Mouse (Mus musculus) activated CD4-positive, CD25-positive, alpha-beta regulatory T cell, adult 4 months (primary cell): Measurements from ENCODE around the gene Pdgfc. TPM values are rescaled to one million over a fixed set of nuclear protein-coding genes. Genes with fewer than 3 reads are reported as not detected.

Experiments
- ATAC-seq: one replicate; pipeline ENCODE4 v1.8.0; 2017
- polyA plus RNA-seq, 2 experiments: library from polyadenylated mRNA; unstranded; fragments of 100-300 nt; shearing (Covaris generic); gene quantifications; one replicate each; pipeline ENCODE4 v1.2.1; 2017

The Pdgfc gene
- not detected for polyA plus RNA-seq

DNA sequence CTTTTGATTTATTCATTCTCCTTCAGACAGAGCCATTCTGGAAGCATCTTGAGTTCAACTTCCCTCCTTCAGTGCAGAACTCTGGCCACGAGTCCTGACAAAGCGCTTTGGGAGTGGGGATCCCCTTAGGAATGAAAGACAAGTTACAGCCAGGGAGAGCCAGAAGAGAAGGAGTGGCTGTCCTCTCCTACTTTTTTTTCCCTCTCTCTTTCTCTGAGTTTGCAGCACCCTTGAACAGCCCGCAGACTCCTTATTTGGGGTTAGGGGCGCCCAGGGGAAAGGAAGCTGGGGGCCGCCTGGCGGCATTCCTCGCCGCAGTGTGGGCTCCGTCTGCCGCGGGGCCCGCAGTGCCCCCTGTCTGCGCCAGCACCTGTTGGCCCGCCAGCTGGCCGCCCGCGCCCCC is at the start of gene Pdgfc:
Gene Pdgfc, plus strand, starts transcription at position 266 of the 403 bp plus-strand sequence.
- no peak for ATAC-seq

DNA sequence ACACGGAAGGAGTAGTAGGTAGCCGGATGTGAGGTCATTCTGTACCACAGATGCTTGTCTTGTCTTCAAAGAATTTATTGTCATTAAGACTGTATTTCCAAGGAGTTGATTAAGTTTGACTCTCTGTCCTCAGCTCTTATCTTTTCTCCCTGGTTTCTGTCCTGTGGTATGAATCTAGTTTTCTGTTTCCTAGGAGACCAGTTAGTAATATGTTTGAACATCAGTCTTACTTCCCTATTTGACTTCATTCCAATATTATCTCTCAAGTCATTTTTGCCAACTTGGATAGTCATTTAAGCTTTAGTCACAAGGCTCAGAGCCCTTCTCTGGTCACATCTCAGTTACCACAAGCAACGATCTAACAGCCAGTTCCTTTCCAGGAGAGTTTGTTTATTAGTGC is 27.0 kb upstream of the Pdgfc start:
- no peak for ATAC-seq

GRCm38 (mm10) chr3:81009899-81010298 is 26.3 kb upstream of the Pdgfc start:
- no peak for ATAC-seq

- ATAC-seq: no peak
Observed at GRCm38 (mm10) chr3:81017385-81018051, 18.7 kb upstream of the Pdgfc start.

GRCm38 (mm10) chr3:81020064-81020463 is 16.2 kb upstream of the Pdgfc start:
- no peak for ATAC-seq

GRCm38 (mm10) chr3:81021783-81022182 is 14.4 kb upstream of the Pdgfc start:
- ATAC-seq: no peak

- no peak for ATAC-seq
Observed at GRCm38 (mm10) chr3:81022266-81022665, 13.9 kb upstream of the Pdgfc start.

- ATAC-seq: no peak
Observed at GRCm38 (mm10) chr3:81022845-81023244, 13.4 kb upstream of the Pdgfc start.

- ATAC-seq: no peak
Observed at GRCm38 (mm10) chr3:81023568-81023967, 12.6 kb upstream of the Pdgfc start.

DNA sequence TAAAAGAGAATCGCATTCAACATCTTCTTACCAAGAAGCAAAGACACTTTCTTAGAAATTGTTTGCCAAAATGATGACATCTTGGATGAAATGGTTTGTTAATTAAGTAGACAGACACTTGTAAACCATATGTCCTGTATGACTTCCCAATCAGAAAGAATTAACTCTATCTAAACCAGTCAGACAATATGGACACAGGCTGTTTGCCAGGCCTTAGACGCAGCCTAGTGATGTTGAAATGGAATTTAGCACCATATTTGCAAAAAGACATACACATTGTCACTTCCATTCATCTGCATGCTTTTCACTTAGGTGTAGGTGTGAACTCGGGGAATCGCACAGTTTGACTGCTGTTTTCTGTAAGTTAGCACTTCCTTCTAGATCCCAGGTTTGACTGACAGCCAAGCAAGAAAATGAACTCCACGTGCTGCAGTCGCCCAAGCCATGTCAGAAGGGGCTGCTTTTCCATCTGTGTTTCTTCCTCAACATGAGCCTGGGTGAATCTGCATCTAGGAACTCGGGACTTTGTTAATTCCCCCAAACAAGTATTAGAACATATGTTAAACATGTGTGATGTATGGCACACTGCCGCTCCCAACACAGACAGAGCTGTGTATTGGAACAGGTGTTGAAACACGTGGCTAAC is 10.5 kb upstream of the Pdgfc start:
- ATAC-seq: no peak

DNA sequence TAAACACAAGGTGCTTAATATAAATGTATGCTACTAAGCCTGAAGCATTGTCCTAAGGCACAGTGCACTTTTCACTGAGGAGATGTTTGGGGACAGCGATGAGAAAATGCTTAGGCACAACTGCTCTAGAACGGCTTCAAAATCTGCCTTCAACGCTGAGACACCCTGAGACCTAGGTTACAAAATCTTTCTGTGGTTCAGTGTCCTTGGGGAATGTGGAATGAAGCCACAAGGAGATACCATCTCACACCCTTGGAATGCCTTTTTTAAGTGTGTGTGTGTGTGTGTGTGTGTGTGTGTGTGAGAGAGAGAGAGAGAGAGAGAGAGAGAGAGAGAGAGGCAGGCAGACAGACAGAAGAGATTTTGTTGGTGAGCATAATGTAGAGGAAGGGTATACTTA is 7.9 kb upstream of the Pdgfc start:
- no peak for ATAC-seq

- ATAC-seq: no peak
Observed at GRCm38 (mm10) chr3:81029321-81029720, 6.9 kb upstream of the Pdgfc start.

DNA sequence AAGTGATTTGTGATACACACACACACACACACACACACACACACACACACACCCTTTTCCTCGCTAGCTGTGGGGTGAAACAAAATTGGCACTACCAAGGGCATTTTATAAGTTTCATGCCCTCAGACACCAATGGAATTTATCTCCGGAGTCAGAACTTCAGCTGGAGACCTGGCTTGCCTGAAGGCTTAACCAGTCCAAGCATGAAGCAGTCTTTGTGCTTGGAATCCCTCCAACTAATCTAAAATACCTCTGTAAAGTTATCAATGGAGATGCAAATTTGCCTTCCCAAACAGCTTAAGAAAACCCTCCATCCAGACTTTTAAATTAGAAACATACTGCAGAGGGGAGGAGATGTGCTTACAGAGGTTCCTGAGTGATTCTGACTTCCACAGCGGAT is 6.3 kb upstream of the Pdgfc start:
- no peak for ATAC-seq

DNA sequence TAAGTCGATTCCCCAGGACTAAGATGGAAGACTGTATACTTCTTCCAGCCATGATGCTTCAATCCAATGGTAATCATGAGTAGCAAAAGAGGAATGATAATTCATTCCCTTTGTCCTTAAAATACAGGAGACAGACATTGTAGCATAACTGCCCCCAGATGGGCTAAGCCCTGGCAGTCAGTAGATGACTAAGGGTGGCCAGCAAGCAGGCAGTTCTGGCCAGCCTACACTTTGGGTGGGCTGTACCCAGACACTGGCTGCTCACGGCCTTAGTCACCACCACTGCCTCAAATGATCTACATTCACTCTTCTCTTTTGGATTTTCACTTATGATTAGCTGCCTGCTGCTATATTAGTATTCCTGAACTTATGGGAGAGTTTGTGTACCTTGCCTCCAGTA is 5.9 kb upstream of the Pdgfc start:
- ATAC-seq: no peak

GRCm38 (mm10) chr3:81032014-81032413 is 4.2 kb upstream of the Pdgfc start:
- ATAC-seq: no peak

DNA sequence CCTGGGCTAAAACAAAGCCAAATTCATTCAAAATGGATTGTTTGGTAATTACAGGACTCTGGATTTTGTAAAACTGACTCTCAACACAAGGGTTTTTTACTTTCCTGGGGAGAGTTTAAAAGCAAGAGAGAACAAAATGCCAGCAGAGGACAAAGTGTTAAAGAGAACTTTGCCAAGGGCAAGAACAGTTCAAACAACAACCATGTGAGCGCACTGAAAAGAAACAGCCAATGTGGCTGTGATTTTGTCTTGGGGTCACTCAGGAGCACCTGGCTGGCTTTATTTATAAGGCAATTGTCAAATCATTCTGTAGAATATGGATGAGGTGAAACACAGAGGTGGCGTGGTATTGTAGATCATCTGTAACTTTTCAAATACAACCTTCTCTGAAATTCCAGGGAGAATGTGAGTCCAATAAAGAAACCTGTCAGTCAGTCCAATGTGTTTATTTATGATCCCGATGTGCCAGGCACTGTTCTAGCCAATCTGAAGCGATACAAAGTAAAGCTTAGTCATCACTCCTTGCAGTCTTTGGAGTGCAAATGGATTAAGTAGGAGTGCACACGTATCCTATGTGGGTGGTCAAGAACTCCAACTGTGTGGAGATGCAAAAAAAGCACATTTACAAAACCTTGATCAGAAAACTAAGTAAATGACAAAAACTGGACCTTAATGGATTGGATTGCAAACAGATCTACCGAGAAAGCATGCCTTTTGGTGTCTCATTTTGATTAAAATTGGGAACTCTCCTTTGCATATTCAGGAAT is 1.7 kb upstream of the Pdgfc start:
- ATAC-seq: no peak

- no peak for ATAC-seq
Observed at GRCm38 (mm10) chr3:81036554-81037311, 517 bp downstream of the Pdgfc start.

DNA sequence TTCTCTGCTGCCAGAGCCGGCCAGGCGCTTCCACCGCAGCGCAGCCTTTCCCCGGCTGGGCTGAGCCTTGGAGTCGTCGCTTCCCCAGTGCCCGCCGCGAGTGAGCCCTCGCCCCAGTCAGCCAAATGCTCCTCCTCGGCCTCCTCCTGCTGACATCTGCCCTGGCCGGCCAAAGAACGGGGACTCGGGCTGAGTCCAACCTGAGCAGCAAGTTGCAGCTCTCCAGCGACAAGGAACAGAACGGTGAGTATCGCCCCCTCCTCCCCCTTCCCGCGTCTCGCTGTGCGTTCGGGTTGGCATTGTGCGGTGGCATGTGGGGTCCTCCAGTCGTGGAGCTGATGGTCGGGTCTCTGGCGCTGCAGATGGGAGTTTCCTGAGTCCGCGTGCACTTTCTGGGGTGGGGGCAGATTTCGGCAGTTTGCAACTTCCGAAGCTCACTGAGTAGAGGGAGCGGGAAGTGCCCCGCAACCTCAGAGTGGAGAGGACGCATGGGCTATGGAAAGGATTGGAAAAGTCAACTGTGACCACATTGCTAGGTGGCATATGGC is 1.2 kb downstream of the Pdgfc start:
- no peak for ATAC-seq

DNA sequence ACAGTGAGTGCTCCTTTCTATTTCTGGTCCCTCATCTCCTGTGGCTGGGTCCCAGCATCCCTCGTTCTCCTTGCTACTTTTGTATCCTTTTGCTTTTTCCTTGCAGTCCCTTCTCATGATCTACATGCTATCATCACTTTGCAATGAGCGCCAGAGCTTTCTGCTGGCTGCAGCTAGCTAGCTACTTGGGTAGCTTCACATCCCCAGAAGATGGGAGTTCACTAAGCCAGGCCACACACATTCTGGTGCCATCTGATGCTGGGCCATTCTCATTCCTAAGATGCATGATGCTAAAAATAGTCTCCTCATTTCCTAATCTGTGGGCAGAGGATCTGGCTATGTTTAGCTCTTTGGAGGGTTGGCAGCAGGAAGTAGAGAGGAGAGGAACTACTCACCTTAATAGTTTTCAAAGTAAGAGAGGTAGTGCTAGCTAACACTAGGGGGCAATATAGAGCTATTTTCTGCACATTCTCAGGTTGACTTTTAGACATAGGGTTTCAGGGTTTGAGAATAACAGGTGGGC is 3.0 kb downstream of the Pdgfc start:
- peak; percentile 23 for ATAC-seq

DNA sequence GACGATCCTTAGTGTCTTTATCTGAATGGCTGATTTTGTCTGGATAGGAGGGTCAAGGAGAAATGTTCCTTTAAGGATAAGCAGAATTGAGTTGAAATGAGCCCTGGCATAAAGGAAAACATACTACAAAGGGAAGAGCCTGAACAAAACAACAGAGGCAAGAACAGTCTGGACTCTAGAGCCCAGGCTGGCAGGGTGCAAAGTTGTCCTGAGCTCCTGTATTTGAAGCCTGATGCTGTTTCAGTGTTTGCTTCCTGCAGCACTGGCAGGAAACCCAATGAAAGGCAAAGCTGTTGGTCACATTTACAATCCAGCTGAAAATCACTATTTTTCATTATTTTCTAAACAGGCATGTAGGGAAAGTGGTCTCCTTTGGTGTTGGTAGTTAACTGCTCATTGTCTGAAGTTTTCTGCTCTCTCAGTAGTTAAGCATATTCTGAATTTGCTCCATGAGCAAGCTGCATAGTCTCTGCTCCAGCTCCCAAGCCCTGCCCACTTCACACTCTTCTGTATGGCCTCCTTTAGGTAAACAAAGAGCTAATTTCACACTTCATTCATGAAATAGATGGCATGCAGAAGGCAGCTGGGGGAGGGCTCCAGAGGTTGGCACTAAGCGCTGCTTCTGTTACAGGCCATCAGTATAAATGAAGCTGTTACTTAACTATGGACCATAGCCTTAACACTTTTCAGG is 8.6 kb downstream of the Pdgfc start:
- no peak for ATAC-seq

DNA sequence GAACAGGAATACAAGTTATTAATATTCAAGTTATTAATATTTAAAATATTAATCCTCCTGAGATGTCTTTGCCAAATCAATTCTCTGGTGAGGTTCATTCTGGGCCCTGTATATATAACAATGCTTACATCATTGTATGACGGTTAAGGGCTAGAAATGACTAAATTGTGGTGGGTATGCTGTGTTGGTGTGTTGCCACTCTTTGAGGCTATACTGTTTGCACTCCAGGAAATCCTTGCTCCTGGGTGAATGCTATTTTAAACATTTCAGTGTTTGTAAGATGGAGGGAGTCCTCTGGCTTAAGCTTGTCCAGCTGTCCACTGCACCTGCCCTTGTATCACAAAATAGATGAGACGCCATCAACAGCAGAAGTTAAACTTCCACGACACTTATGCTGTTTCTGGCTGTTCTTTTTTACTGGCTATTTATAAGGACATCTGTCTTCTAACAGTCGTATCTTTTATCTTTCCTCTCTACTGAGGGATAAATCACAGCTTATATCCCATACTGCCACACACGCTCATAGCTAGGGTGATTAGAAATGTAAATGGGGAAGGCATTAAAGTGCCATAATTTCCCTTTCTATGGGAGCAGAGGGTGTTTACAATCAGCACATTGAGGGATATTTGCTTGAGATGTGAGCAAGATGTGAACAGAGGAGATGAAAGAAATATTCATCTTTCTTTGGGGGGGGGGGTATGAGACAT is 9.3 kb downstream of the Pdgfc start:
- ATAC-seq: no peak
